ENCODE assay signal across 7 mouse cellular contexts in genomic region chr2:152734984-152735383, GRCm38 (mm10). TPM values are rescaled to one million over a fixed set of nuclear protein-coding genes. Genes with fewer than 3 reads are reported as not detected.
DNase-seq lines count a peak whose midpoint lies in the region; ATAC-seq and TF ChIP-seq lines count a peak whose summit lies in the region.

No protein-coding gene starts in this region.

- DNase-seq in adrenal gland, adult 18-20 months (ENCODE audit: low spot score in 2 of 2) = peak; percentile 90
- peak; percentile 99 for DNase-seq in embryo, embryonic 11 days
- DNase-seq in left cerebral cortex, postnatal 4 days = peak; percentile 96
- DNase-seq in spleen, adult 2 months (ENCODE audit: low read depth in 1 of 2, low spot score in 2 of 2) = peak in 1 of 2 experiments; percentile 55

- intact Hi-C loops in left cerebral cortex, postnatal 4 days (cut with DNase I) = no loop called here

- peak overlapping the region; percentile 68 for H3K4me2 ChIP-seq in intestine, postnatal 0 days (replicated peaks; ENCODE audit: low read depth)
- peak overlapping the region; percentile 80 for H3K4me2 ChIP-seq in midbrain, embryonic 12.5 days (replicated peaks)

- H3K9me3 ChIP-seq in intestine, postnatal 0 days (ENCODE audit: control insufficient read depth) = no peaks in the 10 kb centered on the region
- H3K9me3 ChIP-seq in midbrain, embryonic 12.5 days = no peaks in the 10 kb centered on the region

- TF ChIP-seq CTCF in intestine, postnatal 0 days (IDR thresholded peaks at IDR 0.05; ENCODE audit: low read depth) = no peak
- no peak for TF ChIP-seq CTCF in spleen, adult 2 months (IDR thresholded peaks at IDR 0.05; ENCODE audit: extremely low read depth, insufficient read depth, insufficient read length, insufficient replicate concordance)

- H3K36me3 ChIP-seq in intestine, postnatal 0 days (ENCODE audit: control insufficient read depth, insufficient read depth) = no peaks in the 10 kb centered on the region
- H3K36me3 ChIP-seq in midbrain, embryonic 12.5 days = no peaks in the 10 kb centered on the region
- no peaks in the 10 kb centered on the region for H3K36me3 ChIP-seq in spleen, adult 2 months (ENCODE audit: control insufficient read depth, insufficient read depth, low read length)

- peak overlapping the region; percentile 80 for H3K27ac ChIP-seq in intestine, postnatal 0 days (ENCODE audit: low read depth, low read length)
- H3K27ac ChIP-seq in midbrain, embryonic 12.5 days (replicated peaks) = peak overlapping the region; percentile 80
- H3K27ac ChIP-seq in spleen, adult 2 months (ENCODE audit: insufficient read depth, low read length) = no peak overlapping the region

- WGBS in intestine, postnatal 0 days = under 1% methylated on average over 28 of the region's 28 CpGs
- 0% methylated on average over 28 of the region's 28 CpGs for WGBS in midbrain, embryonic 12.5 days
- WGBS in spleen, adult 2 months = 1% methylated on average over 28 of the region's 28 CpGs

- no peak overlapping the region; the same call in 1 of the 2 replicates for H3K9ac ChIP-seq in intestine, postnatal 0 days (ENCODE audit: low read depth, low read length)
- 0 out of 2 replicates have a peak overlapping the region, but pooled peaks have one; percentile 31 for H3K9ac ChIP-seq in midbrain, embryonic 12.5 days (replicated peaks)

- H3K4me3 ChIP-seq in intestine, postnatal 0 days (ENCODE audit: low read depth, low read length) = peak overlapping the region; percentile 60
- peak overlapping the region; percentile 63 for H3K4me3 ChIP-seq in midbrain, embryonic 12.5 days
- 0 out of 2 replicates have a peak overlapping the region, but pooled peaks have one; percentile 5 for H3K4me3 ChIP-seq in spleen, adult 2 months (ENCODE audit: extremely low read depth, insufficient read depth, insufficient read length)

- TF ChIP-seq POLR2A in spleen, adult 2 months (IDR thresholded peaks at IDR 0.05; ENCODE audit: low read depth, low read length) = no peak

- H3K4me1 ChIP-seq in intestine, postnatal 0 days (replicated peaks; ENCODE audit: control insufficient read depth, insufficient read depth, low read length) = peaks cover 7% of the 10 kb centered on the region; the same call in 1 of the 2 replicates
- H3K4me1 ChIP-seq in midbrain, embryonic 12.5 days = peaks cover 60% of the 10 kb centered on the region
- H3K4me1 ChIP-seq in spleen, adult 2 months (ENCODE audit: control insufficient read depth, insufficient read depth, insufficient read length) = peaks cover 18% of the 10 kb centered on the region

- ATAC-seq in granulocyte monocyte progenitor cell, adult 5-6 weeks (replicated peaks; ENCODE audit: poor library complexity, severe bottlenecking) = peak; percentile 39
- ATAC-seq in intestine, postnatal 0 days = peak; percentile 68
- peak; percentile 91 for ATAC-seq in midbrain, embryonic 12.5 days (ENCODE audit: low FRiP score, low read depth)

- no peaks in the 10 kb centered on the region for H3K27me3 ChIP-seq in intestine, postnatal 0 days (replicated peaks; ENCODE audit: control insufficient read depth, insufficient read depth, low read length)
- peaks cover 17% of the 10 kb centered on the region for H3K27me3 ChIP-seq in midbrain, embryonic 12.5 days
- H3K27me3 ChIP-seq in spleen, adult 2 months (ENCODE audit: control insufficient read depth, insufficient read depth, low read length) = peaks cover 16% of the 10 kb centered on the region

RNA-seq across cellular contexts. Expression of gene Id1, which starts 1.1 kb away (rescaled TPM):
- total RNA-seq in adrenal gland, adult 18-20 months (2021) = 10 to 100 TPM; 51.8 to 93.4 TPM
- total RNA-seq in granulocyte monocyte progenitor cell, adult 5-6 weeks (2014; fragmentation: Nextera tagmentation) = 5.5 and 7.6 TPM in 2 replicates
- 5.0 and 6.6 TPM in 2 replicates for total RNA-seq in granulocyte monocyte progenitor cell, adult 5-6 weeks (2017)
- 76.1 and 92.4 TPM in 2 replicates for polyA plus RNA-seq in intestine, postnatal 0 days (2015; fragmentation: Nextera tagmentation; extraction: Ambion mirVana)
- 10 to 100 TPM; 25.6 to 27.6 TPM for total RNA-seq in left cerebral cortex, postnatal 4 days (2021)
- 65.1 and 69.6 TPM in 2 replicates for polyA plus RNA-seq in midbrain, embryonic 12.5 days (2016; fragmentation: Nextera tagmentation; extraction: Ambion mirVana)
- polyA plus RNA-seq in spleen, adult 2 months (2012; rRNA removed) = 53.5 and 84.4 TPM in 2 replicates

RNA-seq across cellular contexts. Expression of gene Cox4i2, which starts 19.0 kb away (rescaled TPM):
- total RNA-seq in adrenal gland, adult 18-20 months (2021) = 1 to 10 TPM; 2.5 to 3.8 TPM
- 6.8 and 13.0 TPM in 2 replicates for total RNA-seq in granulocyte monocyte progenitor cell, adult 5-6 weeks (2014; fragmentation: Nextera tagmentation)
- 6.0 TPM in 1 of 2 replicates, not detected in the other for total RNA-seq in granulocyte monocyte progenitor cell, adult 5-6 weeks (2017)
- polyA plus RNA-seq in intestine, postnatal 0 days (2015; fragmentation: Nextera tagmentation; extraction: Ambion mirVana) = 9.3 and 9.5 TPM in 2 replicates
- 1 to 10 TPM; 1.7 to 1.9 TPM for total RNA-seq in left cerebral cortex, postnatal 4 days (2021)
- 3.2 and 3.9 TPM in 2 replicates for polyA plus RNA-seq in midbrain, embryonic 12.5 days (2016; fragmentation: Nextera tagmentation; extraction: Ambion mirVana)
- 0.56 and 0.59 TPM in 2 replicates for polyA plus RNA-seq in spleen, adult 2 months (2012; rRNA removed)

RNA-seq across cellular contexts. Expression of gene Mcts2, which starts 48.1 kb away (rescaled TPM):
- total RNA-seq in adrenal gland, adult 18-20 months (2021) = 10 to 100 TPM; 23.5 to 25.8 TPM
- total RNA-seq in granulocyte monocyte progenitor cell, adult 5-6 weeks (2014; fragmentation: Nextera tagmentation) = 11.7 and 14.5 TPM in 2 replicates
- 5.7 and 10.9 TPM in 2 replicates for total RNA-seq in granulocyte monocyte progenitor cell, adult 5-6 weeks (2017)
- polyA plus RNA-seq in intestine, postnatal 0 days (2015; fragmentation: Nextera tagmentation; extraction: Ambion mirVana) = 19.0 and 21.5 TPM in 2 replicates
- 10 to 100 TPM; 30.4 to 32.5 TPM for total RNA-seq in left cerebral cortex, postnatal 4 days (2021)
- polyA plus RNA-seq in midbrain, embryonic 12.5 days (2016; fragmentation: Nextera tagmentation; extraction: Ambion mirVana) = 38.4 and 39.6 TPM in 2 replicates
- 0.79 and 1.5 TPM in 2 replicates for polyA plus RNA-seq in spleen, adult 2 months (2012; rRNA removed)

Comparison
In these comparisons a context has a peak if more than half of its experiments do, and no peak if none do; other contexts are left out.
1. ATAC-seq: peak in every context shown above with its lines; median percentile 91 in midbrain, embryonic 12.5 days; 68 in intestine, postnatal 0 days; 39 in granulocyte monocyte progenitor cell, adult 5-6 weeks.
2. H3K4me3 ChIP-seq: peak in every context shown above with its lines; median percentile 63 in midbrain, embryonic 12.5 days; 60 in intestine, postnatal 0 days; 5 in spleen, adult 2 months.